Mouse (Mus musculus): ENCODE results near the gene Gdf3. TPM values are rescaled to one million over a fixed set of nuclear protein-coding genes. Genes with fewer than 3 reads are reported as not detected.
"Not testable (repeated sequence)": the region's sequence is repeated elsewhere in the genome, so short reads cannot be mapped to it uniquely, and the experiment has no call there.

Gdf3 gene
- polyA plus RNA-seq, 1 experiment from 2014 or later, result not detected

GRCm38 (mm10) chr6:122596608-122597007 is 13.3 kb downstream of the Gdf3 start:
- no peaks in the 10 kb centered on the region for H3K27me3 ChIP-seq (replicated peaks; ENCODE audit: insufficient read depth, low read length)
- H3K36me3 ChIP-seq (ENCODE audit: insufficient read depth, low read length), result no peaks in the 10 kb centered on the region
- no peak overlapping the region for H3K4me3 ChIP-seq (ENCODE audit: low read depth, low read length)
- H3K4me2 ChIP-seq (replicated peaks; ENCODE audit: low read depth, low read length), result no peak overlapping the region
- no peaks in the 10 kb centered on the region for H3K9me3 ChIP-seq (ENCODE audit: low read length)
- TF ChIP-seq CTCF (IDR thresholded peaks at IDR 0.05), result no peak
- TF ChIP-seq EP300 (IDR thresholded peaks at IDR 0.05), result no peak
- ATAC-seq, result no peak
- DNase-seq (ENCODE audit: low spot score), result no peak
- H3K27ac ChIP-seq (ENCODE audit: low read length), result no peak overlapping the region
- WGBS, result 75% methylated on average over 7 of the region's 7 CpGs
- no peaks in the 10 kb centered on the region for H3K4me1 ChIP-seq (ENCODE audit: insufficient read depth, low read depth, low read length)
- H3K9ac ChIP-seq (replicated peaks; ENCODE audit: low read depth), result no peak overlapping the region

GRCm38 (mm10) chr6:122595637-122596036 is 14.2 kb downstream of the Gdf3 start:
- DNase-seq (ENCODE audit: low spot score) (peak; percentile 78), ATAC-seq (peak; percentile 55)
- Histone ChIP-seq H3K4me3 (ENCODE audit: low read depth, low read length) (no peak overlapping the region), H3K4me2 (replicated peaks; ENCODE audit: low read depth, low read length) (no peak overlapping the region), H3K27ac (ENCODE audit: low read length) (no peak overlapping the region), H3K27me3 (replicated peaks; ENCODE audit: insufficient read depth, low read length) (no peaks in the 10 kb centered on the region), H3K9me3 (ENCODE audit: low read length) (no peaks in the 10 kb centered on the region), H3K36me3 (ENCODE audit: insufficient read depth, low read length) (no peaks in the 10 kb centered on the region), H3K9ac (replicated peaks; ENCODE audit: low read depth) (no peak overlapping the region), H3K4me1 (ENCODE audit: insufficient read depth, low read depth, low read length) (no peaks in the 10 kb centered on the region)
- TF ChIP-seq EP300 (IDR thresholded peaks at IDR 0.05) (no peak), CTCF (IDR thresholded peaks at IDR 0.05) (peak; percentile 55)
- WGBS, result 21% methylated on average over 7 of the region's 7 CpGs

- 84% methylated on average over 2 of the region's 2 CpGs for WGBS
- no peak for TF ChIP-seq EP300 (IDR thresholded peaks at IDR 0.05)
- no peak; the same call in 1 of the 2 replicates for TF ChIP-seq CTCF (IDR thresholded peaks at IDR 0.05)
- Histone ChIP-seq H3K9ac (replicated peaks; ENCODE audit: low read depth) (no peak overlapping the region), H3K4me2 (replicated peaks; ENCODE audit: low read depth, low read length) (no peak overlapping the region), H3K4me3 (ENCODE audit: low read depth, low read length) (no peak overlapping the region), H3K4me1 (ENCODE audit: insufficient read depth, low read depth, low read length) (no peaks in the 10 kb centered on the region), H3K27ac (ENCODE audit: low read length) (no peak overlapping the region), H3K27me3 (replicated peaks; ENCODE audit: insufficient read depth, low read length) (no peaks in the 10 kb centered on the region), H3K9me3 (ENCODE audit: low read length) (no peaks in the 10 kb centered on the region), H3K36me3 (ENCODE audit: insufficient read depth, low read length) (no peaks in the 10 kb centered on the region)
- ATAC-seq (no peak), DNase-seq (ENCODE audit: low spot score) (no peak)
Measured at GRCm38 (mm10) chr6:122592905-122593304, 17.0 kb downstream of the Gdf3 start.

GRCm38 (mm10) chr6:122591027-122591758 is 18.7 kb downstream of the Gdf3 start:
- H3K27me3 ChIP-seq (replicated peaks; ENCODE audit: insufficient read depth, low read length), result no peaks in the 10 kb centered on the region
- H3K4me3 ChIP-seq (ENCODE audit: low read depth, low read length), result no peak overlapping the region
- H3K4me1 ChIP-seq (ENCODE audit: insufficient read depth, low read depth, low read length), result no peaks in the 10 kb centered on the region
- no peak overlapping the region for H3K4me2 ChIP-seq (replicated peaks; ENCODE audit: low read depth, low read length)
- H3K36me3 ChIP-seq (ENCODE audit: insufficient read depth, low read length), result no peaks in the 10 kb centered on the region
- ATAC-seq, result no peak
- 79% methylated on average over 13 of the region's 13 CpGs for WGBS
- H3K27ac ChIP-seq (ENCODE audit: low read length), result no peak overlapping the region
- no peak for DNase-seq (ENCODE audit: low spot score)
- no peaks in the 10 kb centered on the region for H3K9me3 ChIP-seq (ENCODE audit: low read length)
- no peak overlapping the region for H3K9ac ChIP-seq (replicated peaks; ENCODE audit: low read depth)
- no peak for TF ChIP-seq CTCF (IDR thresholded peaks at IDR 0.05)
- TF ChIP-seq EP300 (IDR thresholded peaks at IDR 0.05), result no peak

GRCm38 (mm10) chr6:122579086-122579485 is 30.8 kb downstream of the Gdf3 start:
- TF ChIP-seq CTCF (IDR thresholded peaks at IDR 0.05), result no peak
- no peak for TF ChIP-seq EP300 (IDR thresholded peaks at IDR 0.05)
- WGBS, result 59% methylated on average over 1 of the region's 1 CpGs
- no peak overlapping the region for H3K4me3 ChIP-seq (ENCODE audit: low read depth, low read length)
- no peaks in the 10 kb centered on the region for H3K36me3 ChIP-seq (ENCODE audit: insufficient read depth, low read length)
- no peak for DNase-seq (ENCODE audit: low spot score)
- no peak for ATAC-seq
- no peaks in the 10 kb centered on the region for H3K4me1 ChIP-seq (ENCODE audit: insufficient read depth, low read depth, low read length)
- no peak overlapping the region for H3K27ac ChIP-seq (ENCODE audit: low read length)
- no peak overlapping the region for H3K9ac ChIP-seq (replicated peaks; ENCODE audit: low read depth)
- H3K9me3 ChIP-seq (ENCODE audit: low read length), result no peaks in the 10 kb centered on the region
- H3K4me2 ChIP-seq (replicated peaks; ENCODE audit: low read depth, low read length), result no peak overlapping the region
- no peaks in the 10 kb centered on the region for H3K27me3 ChIP-seq (replicated peaks; ENCODE audit: insufficient read depth, low read length)

- Histone ChIP-seq H3K4me3 (ENCODE audit: low read depth, low read length) (no peak overlapping the region), H3K36me3 (ENCODE audit: insufficient read depth, low read length) (no peaks in the 10 kb centered on the region), H3K27me3 (replicated peaks; ENCODE audit: insufficient read depth, low read length) (no peaks in the 10 kb centered on the region), H3K4me2 (replicated peaks; ENCODE audit: low read depth, low read length) (no peak overlapping the region), H3K9me3 (ENCODE audit: low read length) (no peaks in the 10 kb centered on the region), H3K4me1 (ENCODE audit: insufficient read depth, low read depth, low read length) (no peaks in the 10 kb centered on the region), H3K27ac (ENCODE audit: low read length) (no peak overlapping the region), H3K9ac (replicated peaks; ENCODE audit: low read depth) (no peak overlapping the region)
- WGBS, result 90% methylated on average over 3 of the region's 3 CpGs
- TF ChIP-seq CTCF (IDR thresholded peaks at IDR 0.05), result no peak
- ATAC-seq (no peak), DNase-seq (ENCODE audit: low spot score) (no peak)
Measured at GRCm38 (mm10) chr6:122577030-122577429, 32.9 kb downstream of the Gdf3 start.

GRCm38 (mm10) chr6:122575037-122575436 is 34.9 kb downstream of the Gdf3 start:
- H3K27me3 ChIP-seq (replicated peaks; ENCODE audit: insufficient read depth, low read length); ATAC-seq; H3K27ac ChIP-seq (ENCODE audit: low read length); H3K9ac ChIP-seq (replicated peaks; ENCODE audit: low read depth); H3K4me2 ChIP-seq (replicated peaks; ENCODE audit: low read depth, low read length); H3K4me3 ChIP-seq (ENCODE audit: low read depth, low read length); DNase-seq (ENCODE audit: low spot score); H3K36me3 ChIP-seq (ENCODE audit: insufficient read depth, low read length); H3K9me3 ChIP-seq (ENCODE audit: low read length); H3K4me1 ChIP-seq (ENCODE audit: insufficient read depth, low read depth, low read length): not testable (repeated sequence)
- 81% methylated on average over 1 of the region's 1 CpGs for WGBS
